Mouse (Mus musculus) lung, postnatal 36 days (tissue): ENCODE measurements around the gene Spen.

ENCODE experiments used
- DNase-seq: peaks from one replicate; pipeline ENCODE4 v3.0.0; 2022; ENCODE audit warnings: mixed read lengths

Gene Spen

GRCm38 (mm10) chr4:141419398-141420191 lies 118.8 kb downstream of the Spen start:
- DNase-seq: peak; percentile 56
